Mouse (Mus musculus) myocyte (in vitro differentiated cells): ENCODE results near the gene Rhod. TPM values are rescaled to one million over a fixed set of nuclear protein-coding genes. Genes with fewer than 3 reads are reported as not detected.

Source experiments
- H3K27me3 ChIP-seq: one replicate; pipeline ENCODE4 v1.6.1; 2011; ENCODE audit not compliant: control insufficient read depth, insufficient read depth, insufficient read length
- H3K36me3 ChIP-seq: one replicate; pipeline ENCODE4 v1.6.1; 2011; ENCODE audit not compliant: control insufficient read depth, insufficient read depth
- H3K4me2 ChIP-seq: one replicate; pipeline ENCODE4 v1.6.1; 2011; ENCODE audit warnings: low read depth, control low read depth
- H3K4me3 ChIP-seq: one replicate; pipeline ENCODE4 v1.5.1; 2011; ENCODE audit warnings: mild to moderate bottlenecking, control low read depth, moderate library complexity
- H3K79me2 ChIP-seq: one replicate; pipeline ENCODE4 v1.6.1; 2011; ENCODE audit not compliant: control insufficient read depth, insufficient read depth
- H3ac ChIP-seq: one replicate; pipeline ENCODE4 v1.6.1; 2011; ENCODE audit not compliant: control insufficient read depth, insufficient read length
- CEBPB ChIP-seq: IDR thresholded peaks from 2 replicates; pipeline ENCODE4 v1.6.1; 2011; ENCODE audit warnings: mild to moderate bottlenecking, moderate library complexity; ENCODE audit not compliant: poor library complexity, insufficient read depth, severe bottlenecking
- E2F4 ChIP-seq: IDR thresholded peaks from one replicate; pipeline ENCODE4 v1.6.1; 2011; ENCODE audit warnings: mild to moderate bottlenecking, control low read depth, moderate library complexity; ENCODE audit not compliant: insufficient read depth
- MAX ChIP-seq: IDR thresholded peaks from one replicate; pipeline ENCODE4 v1.6.1; 2011; ENCODE audit warnings: low read depth, mild to moderate bottlenecking, control low read depth
- MYOD1 ChIP-seq, 3 experiments: IDR thresholded peaks; one replicate each; pipeline ENCODE4 v1.6.1; 2011; ENCODE audit warnings: control low read depth in 2 of 3, low read depth in 2 of 3, mild to moderate bottlenecking in 2 of 3, moderate library complexity in 1 of 3; ENCODE audit not compliant: insufficient read length in 2 of 3, control insufficient read depth in 1 of 3
- MYOG ChIP-seq, 3 experiments: IDR thresholded peaks; one replicate each; pipeline ENCODE4 v1.6.1; 2011; ENCODE audit warnings: control low read depth in 2 of 3, low read depth in 2 of 3, mild to moderate bottlenecking in 2 of 3; ENCODE audit not compliant: insufficient read length in 2 of 3, control insufficient read depth in 1 of 3, insufficient read depth in 1 of 3
- POLR2A ChIP-seq: IDR thresholded peaks from one replicate; pipeline ENCODE4 v1.6.1; 2011; ENCODE audit warnings: low read depth, mild to moderate bottlenecking, control low read depth, moderate library complexity; ENCODE audit not compliant: insufficient read length
- POLR2AphosphoS2 ChIP-seq: IDR thresholded peaks from one replicate; pipeline ENCODE4 v1.6.1; 2011; ENCODE audit warnings: low read depth, control low read depth; ENCODE audit not compliant: insufficient read length
- REST ChIP-seq: IDR thresholded peaks from one replicate; pipeline ENCODE4 v1.6.1; 2011; ENCODE audit warnings: mild to moderate bottlenecking, control low read depth, moderate library complexity; ENCODE audit not compliant: insufficient read depth, insufficient read length
- SRF ChIP-seq: IDR thresholded peaks from one replicate; pipeline ENCODE4 v1.6.1; 2011; ENCODE audit warnings: low read depth; ENCODE audit not compliant: control insufficient read depth, insufficient read length
- TCF12 ChIP-seq: IDR thresholded peaks from one replicate; pipeline ENCODE4 v1.6.1; 2011; ENCODE audit warnings: mild to moderate bottlenecking, control low read depth; ENCODE audit not compliant: poor library complexity, insufficient read depth, severe bottlenecking
- TCF3 ChIP-seq: IDR thresholded peaks from one replicate; pipeline ENCODE4 v1.6.1; 2011; ENCODE audit warnings: low read depth, control low read depth; ENCODE audit not compliant: insufficient read length
- USF1 ChIP-seq: IDR thresholded peaks from one replicate; pipeline ENCODE4 v1.6.1; 2011; ENCODE audit warnings: low read depth, mild to moderate bottlenecking, control low read depth, moderate library complexity
- polyA plus RNA-seq: library from polyadenylated mRNA; unstranded; fragments of >200 nt; fragmentation: generic; extraction: Trizol; gene quantifications from one replicate; pipeline ENCODE4 v1.2.1, GENCODE M21; 2012; ENCODE audit warnings: missing spikeins

The Rhod gene
- polyA plus RNA-seq, 1 experiment, result 51.1 TPM

DNA sequence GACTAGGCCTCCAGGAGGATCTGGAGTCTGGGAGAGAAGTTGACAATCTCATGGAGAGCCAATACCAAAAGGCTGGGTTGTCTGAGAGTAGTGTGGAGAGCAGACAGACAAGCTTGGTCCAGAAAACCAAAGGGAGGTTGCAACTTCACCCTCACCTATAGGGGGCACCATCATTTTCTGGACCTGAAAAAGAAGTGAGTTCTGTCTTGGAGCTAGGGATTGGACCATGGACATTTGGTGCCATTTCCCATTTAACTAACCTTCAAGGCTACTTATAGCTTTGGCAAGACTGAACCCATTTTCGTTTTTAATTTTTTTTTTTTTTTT is 38.9 kb upstream of the Rhod start:
- H3K79me2 ChIP-seq, result no peaks in the 10 kb centered on the region
- H3K27me3 ChIP-seq, result no peaks in the 10 kb centered on the region
- H3K4me2 ChIP-seq, result peak overlapping the region; percentile 79
- TF ChIP-seq E2F4 (no peak), SRF (no peak), TCF12 (no peak), CEBPB (no peak), REST (no peak), MYOD1 (IDR thresholded peaks at IDR 0.05; ENCODE audit: control insufficient read depth in 1 of 3, insufficient read length in 2 of 3, low read depth in 2 of 3) (no peak), POLR2AphosphoS2 (no peak), TCF3 (no peak), MAX (no peak), MYOG (IDR thresholded peaks at IDR 0.05; ENCODE audit: control insufficient read depth in 1 of 3, insufficient read depth in 1 of 3, insufficient read length in 2 of 3, low read depth in 2 of 3) (no peak), POLR2A (no peak), USF1 (no peak)
- no peak overlapping the region for H3ac ChIP-seq
- H3K36me3 ChIP-seq, result no peaks in the 10 kb centered on the region
- no peak overlapping the region for H3K4me3 ChIP-seq

DNA sequence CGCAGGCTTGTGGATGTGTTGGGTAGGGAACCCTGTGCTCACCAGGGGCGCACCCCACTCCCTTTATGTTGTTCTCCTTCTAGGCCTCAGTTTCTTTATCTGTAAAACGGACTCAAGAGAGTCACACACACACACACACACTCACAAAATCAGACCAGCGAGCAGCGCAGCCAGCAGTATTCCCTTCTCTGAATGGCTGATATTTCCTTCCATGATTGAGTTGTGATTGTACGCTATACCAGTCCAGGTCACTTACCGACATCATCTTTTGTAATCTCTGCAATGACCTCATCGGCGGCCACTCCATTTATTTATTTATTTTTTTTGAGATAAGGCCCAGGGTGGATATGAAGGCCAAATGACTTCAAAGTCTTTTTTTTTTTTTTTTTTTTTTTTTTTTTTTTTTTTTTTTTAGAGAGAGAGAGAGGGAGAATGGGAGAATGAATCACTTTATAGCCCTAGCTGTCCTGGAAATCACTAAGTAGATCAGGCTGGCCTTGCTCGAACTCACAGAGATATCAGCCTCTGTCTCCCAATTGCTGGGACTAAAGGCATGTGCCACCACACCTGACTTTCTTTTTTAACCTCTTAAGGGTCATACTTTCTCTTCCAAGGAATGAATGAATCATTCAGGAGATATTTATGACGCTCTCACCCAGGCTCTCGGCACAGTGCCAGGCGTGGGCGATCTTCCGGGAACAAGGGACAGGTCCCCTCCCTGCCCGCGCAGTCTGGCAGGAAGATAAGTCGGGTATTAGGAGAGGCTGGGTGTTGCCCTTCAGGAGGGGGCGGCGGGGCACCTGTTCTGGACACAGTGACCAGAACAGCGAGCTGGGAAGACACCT is 38.3 kb upstream of the Rhod start, which contains the start of gene Syt12:
Gene Syt12, minus strand, starts transcription at position 103 of the 845 bp plus-strand sequence.
- Histone ChIP-seq H3K36me3 (no peaks in the 10 kb centered on the region), H3K4me2 (peak within 1 kb of the TSS; percentile 79), H3K4me3 (peak within 1 kb of the TSS; percentile 37), H3K27me3 (no peaks in the 10 kb centered on the region), H3ac (peak within 1 kb of the TSS; percentile 48), H3K79me2 (no peaks in the 10 kb centered on the region)
- TF ChIP-seq USF1, result no peak
- peak in 2 of 3 experiments; percentile 41 to 92 for TF ChIP-seq MYOD1 (IDR thresholded peaks at IDR 0.05; ENCODE audit: control insufficient read depth in 1 of 3, insufficient read length in 2 of 3, low read depth in 2 of 3)
- TF ChIP-seq TCF12, result peak; percentile 37
- peak in 2 of 3 experiments; percentile 15 to 89 for TF ChIP-seq MYOG (IDR thresholded peaks at IDR 0.05; ENCODE audit: control insufficient read depth in 1 of 3, insufficient read depth in 1 of 3, insufficient read length in 2 of 3, low read depth in 2 of 3)

DNA sequence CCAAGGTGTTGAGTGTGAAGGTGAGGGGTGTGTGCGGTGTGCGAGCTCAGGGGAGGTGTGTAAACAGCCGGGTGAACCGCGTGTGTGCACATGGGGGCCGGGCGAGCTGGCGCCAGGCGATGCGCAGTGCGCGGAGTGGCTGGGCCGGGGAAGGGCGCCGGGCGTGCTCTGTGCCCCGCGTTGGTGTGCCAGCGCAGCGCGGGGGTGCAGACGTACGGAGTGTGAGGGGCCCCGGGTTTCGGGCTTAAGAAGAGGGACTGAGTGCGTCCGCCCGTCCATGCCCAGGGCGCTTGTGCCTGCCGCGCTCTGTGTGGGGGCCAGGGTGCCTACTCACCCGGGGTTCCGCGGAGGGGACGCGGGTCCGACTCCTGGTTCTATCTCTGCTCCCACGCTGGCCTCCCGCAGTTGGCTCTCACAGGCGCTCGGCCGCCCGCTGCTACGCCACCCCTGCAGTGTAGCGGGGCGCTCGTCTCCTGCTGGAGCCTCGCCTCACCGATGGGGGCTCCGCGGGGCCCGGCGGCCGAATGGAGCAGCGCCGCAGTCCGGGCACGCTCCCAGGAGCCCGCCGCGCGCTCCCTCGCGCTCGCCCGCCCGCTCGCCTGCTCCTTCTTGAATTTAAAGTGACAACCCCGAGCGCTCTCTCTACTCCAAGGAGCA is 37.5 kb upstream of the Rhod start:
- H3K79me2 ChIP-seq, result no peaks in the 10 kb centered on the region
- H3K4me3 ChIP-seq, result peak overlapping the region; percentile 37
- H3ac ChIP-seq, result peak overlapping the region; percentile 48
- peak overlapping the region; percentile 79 for H3K4me2 ChIP-seq
- no peaks in the 10 kb centered on the region for H3K27me3 ChIP-seq
- peak in 2 of 3 experiments; percentile 2 for TF ChIP-seq MYOG (IDR thresholded peaks at IDR 0.05; ENCODE audit: control insufficient read depth in 1 of 3, insufficient read depth in 1 of 3, insufficient read length in 2 of 3, low read depth in 2 of 3)
- peak in 1 of 3 experiments; percentile 28 for TF ChIP-seq MYOD1 (IDR thresholded peaks at IDR 0.05; ENCODE audit: control insufficient read depth in 1 of 3, insufficient read length in 2 of 3, low read depth in 2 of 3)
- no peak for TF ChIP-seq E2F4
- no peak for TF ChIP-seq MAX
- TF ChIP-seq REST, result no peak
- no peak for TF ChIP-seq USF1
- peak; percentile 8 for TF ChIP-seq POLR2A
- no peak for TF ChIP-seq CEBPB
- TF ChIP-seq TCF3, result no peak
- TF ChIP-seq POLR2AphosphoS2, result no peak
- no peak for TF ChIP-seq SRF
- TF ChIP-seq TCF12, result no peak
- H3K36me3 ChIP-seq, result no peaks in the 10 kb centered on the region

DNA sequence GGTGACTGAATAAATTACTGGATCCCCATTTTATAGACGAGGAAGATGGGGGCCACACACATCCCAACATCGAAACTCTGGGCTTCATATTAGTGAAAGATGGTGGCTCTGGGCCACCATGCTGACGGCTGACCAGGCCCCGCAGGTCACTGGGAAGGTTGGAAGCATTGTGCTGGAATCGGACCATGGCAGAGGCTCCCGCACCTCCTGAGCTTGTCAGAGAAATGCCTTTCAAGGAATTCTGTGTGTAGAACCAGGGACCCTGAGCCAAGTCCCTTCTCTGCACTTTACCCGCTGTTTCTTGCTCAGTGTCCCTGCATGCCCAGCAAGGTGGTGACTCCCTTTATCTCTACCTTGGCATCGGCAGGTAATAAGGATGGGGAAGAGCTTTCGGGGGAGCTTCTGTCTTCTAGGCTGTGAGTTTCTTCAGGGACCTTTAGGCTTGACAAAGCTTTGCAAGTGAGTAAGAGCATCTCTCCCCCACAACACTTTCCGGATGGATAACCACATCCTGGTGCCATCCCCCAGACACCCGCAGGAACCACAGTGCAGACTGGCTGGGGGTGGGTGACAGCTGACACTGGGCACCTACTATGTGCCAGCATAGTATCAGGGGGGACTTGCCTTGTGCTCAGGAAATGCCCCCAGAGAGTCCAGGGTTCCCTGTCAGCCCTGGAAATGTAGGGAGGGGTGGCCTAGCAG is 36.1 kb upstream of the Rhod start:
- TF ChIP-seq SRF, result no peak
- TF ChIP-seq POLR2A, result no peak
- no peak for TF ChIP-seq TCF12
- peak in 2 of 3 experiments; percentile 58 to 95 for TF ChIP-seq MYOD1 (IDR thresholded peaks at IDR 0.05; ENCODE audit: control insufficient read depth in 1 of 3, insufficient read length in 2 of 3, low read depth in 2 of 3)
- TF ChIP-seq POLR2AphosphoS2, result no peak
- TF ChIP-seq TCF3, result no peak
- TF ChIP-seq E2F4, result no peak
- TF ChIP-seq MAX, result no peak
- peak in 2 of 3 experiments; percentile 40 to 84 for TF ChIP-seq MYOG (IDR thresholded peaks at IDR 0.05; ENCODE audit: control insufficient read depth in 1 of 3, insufficient read depth in 1 of 3, insufficient read length in 2 of 3, low read depth in 2 of 3)
- TF ChIP-seq USF1, result no peak
- Histone ChIP-seq H3K36me3 (no peaks in the 10 kb centered on the region), H3K27me3 (no peaks in the 10 kb centered on the region), H3K4me3 (peak overlapping the region; percentile 37), H3ac (no peak overlapping the region), H3K4me2 (peak overlapping the region; percentile 79), H3K79me2 (no peaks in the 10 kb centered on the region)
